Mouse (Mus musculus): ENCODE results near the gene Kcnd2. TPM values are rescaled to one million over a fixed set of nuclear protein-coding genes. Genes with fewer than 3 reads are reported as not detected.
"Not testable (repeated sequence)": the region's sequence is repeated elsewhere in the genome, so short reads cannot be mapped to it uniquely, and the experiment has no call there.

The Kcnd2 gene
- polyA plus RNA-seq, 1 experiment = 91.6 TPM

DNA sequence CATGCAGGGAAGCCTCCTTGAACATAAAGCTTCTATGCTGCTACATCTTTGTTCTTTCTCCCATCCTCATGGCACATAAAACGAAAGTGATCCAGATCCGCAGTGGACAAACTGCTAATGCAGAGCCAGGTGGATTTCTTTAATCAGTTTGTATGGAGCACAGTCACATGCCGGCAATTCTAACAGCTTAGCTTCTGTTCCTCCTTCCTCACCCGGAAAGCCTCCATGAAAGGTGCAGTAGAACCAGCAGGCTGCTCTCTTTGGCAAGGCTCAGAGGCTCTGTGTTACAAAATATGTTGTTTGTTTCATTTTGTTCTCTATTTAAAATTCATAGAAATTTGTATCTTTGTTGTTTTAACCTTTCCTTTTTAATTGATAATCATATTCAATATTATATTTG is 106.9 kb downstream of the Kcnd2 start:
- no peak for TF ChIP-seq CTCF (IDR thresholded peaks at IDR 0.05; ENCODE audit: borderline replicate concordance, insufficient read depth, low read depth, low read length)
- TF ChIP-seq POLR2A (IDR thresholded peaks at IDR 0.05; ENCODE audit: borderline replicate concordance, insufficient read depth, low read length) = no peak
- 10% methylated on average over 4 of the region's 4 CpGs for WGBS
- Histone ChIP-seq H3K27me3 (ENCODE audit: control insufficient read depth, insufficient read depth, low read length) (no peaks in the 10 kb centered on the region), H3K4me1 (ENCODE audit: control insufficient read depth, insufficient read depth, low read length) (peaks cover 14% of the 10 kb centered on the region; the same call in 1 of the 2 replicates), H3K27ac (ENCODE audit: insufficient read depth, low read length) (no peak overlapping the region), H3K4me3 (replicated peaks; ENCODE audit: insufficient read depth, low read depth, low read length) (no peak overlapping the region)
- DNase-seq = peak in 1 of 2 experiments; percentile 33

DNA sequence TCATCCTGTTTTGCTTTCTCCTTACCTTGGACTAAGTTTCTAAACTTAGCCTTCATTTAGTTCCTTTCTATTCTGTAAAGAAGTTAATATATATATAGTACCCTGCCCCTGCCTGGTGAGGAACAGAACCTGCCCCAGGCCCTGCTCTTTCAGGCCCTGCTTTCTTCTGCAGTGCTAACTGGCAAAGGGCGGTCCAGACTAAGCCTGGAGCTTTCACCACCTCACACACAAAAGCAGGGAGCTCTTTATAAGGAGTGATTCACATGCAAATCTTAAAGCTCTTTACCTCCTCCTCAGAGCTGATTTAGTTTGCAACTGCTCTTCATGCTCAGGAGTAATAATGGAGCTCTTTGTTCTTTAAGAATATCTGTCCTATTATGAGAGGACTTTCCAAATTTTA is 109.9 kb downstream of the Kcnd2 start:
- WGBS = 64% methylated on average over 1 of the region's 1 CpGs
- H3K4me1 ChIP-seq (ENCODE audit: control insufficient read depth, insufficient read depth, low read length) = peaks cover 12% of the 10 kb centered on the region; the same call in 1 of the 2 replicates
- no peak for TF ChIP-seq POLR2A (IDR thresholded peaks at IDR 0.05; ENCODE audit: borderline replicate concordance, insufficient read depth, low read length)
- TF ChIP-seq CTCF (IDR thresholded peaks at IDR 0.05; ENCODE audit: borderline replicate concordance, insufficient read depth, low read depth, low read length) = no peak
- no peak overlapping the region for H3K27ac ChIP-seq (ENCODE audit: insufficient read depth, low read length)
- H3K27me3 ChIP-seq (ENCODE audit: control insufficient read depth, insufficient read depth, low read length) = no peaks in the 10 kb centered on the region
- DNase-seq = no peak
- no peak overlapping the region for H3K4me3 ChIP-seq (replicated peaks; ENCODE audit: insufficient read depth, low read depth, low read length)

DNA sequence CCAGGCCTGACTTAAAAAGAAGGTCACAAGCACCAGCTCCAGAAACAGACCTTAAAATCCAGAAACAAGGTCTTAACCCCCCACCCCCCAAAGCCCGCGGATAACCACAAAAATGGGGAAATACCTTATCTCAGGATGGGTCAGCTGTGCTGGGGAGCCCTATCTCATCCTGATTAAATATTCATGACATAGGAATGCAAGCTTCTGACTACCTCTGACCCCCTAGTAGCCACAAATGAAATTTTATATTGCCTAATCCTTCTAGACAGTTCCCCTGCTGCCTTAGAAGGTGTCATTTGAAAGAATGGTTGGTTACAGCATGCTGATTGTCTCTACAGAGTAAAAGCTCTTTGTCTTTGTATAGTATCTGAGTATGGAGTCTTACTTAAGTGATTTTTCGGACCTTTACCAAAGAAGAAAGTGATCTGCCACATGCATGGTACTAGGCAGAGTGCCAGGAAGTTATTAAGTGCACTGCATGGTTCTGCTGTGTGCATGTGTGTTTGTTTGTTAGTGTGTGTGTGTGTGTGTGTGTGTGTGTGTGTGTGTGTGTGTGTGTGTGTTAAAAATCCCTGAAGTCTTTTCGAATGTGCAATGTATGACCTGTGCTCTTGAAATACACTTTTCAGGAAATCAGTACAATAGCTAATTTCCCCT is 111.9 kb downstream of the Kcnd2 start:
- 43% methylated on average over 4 of the region's 4 CpGs for WGBS
- H3K27ac ChIP-seq (ENCODE audit: insufficient read depth, low read length) = no peak overlapping the region
- peaks cover 5% of the 10 kb centered on the region; the same call in 1 of the 2 replicates for H3K4me1 ChIP-seq (ENCODE audit: control insufficient read depth, insufficient read depth, low read length)
- DNase-seq = no peak
- no peaks in the 10 kb centered on the region for H3K27me3 ChIP-seq (ENCODE audit: control insufficient read depth, insufficient read depth, low read length)
- H3K4me3 ChIP-seq (replicated peaks; ENCODE audit: insufficient read depth, low read depth, low read length) = no peak overlapping the region
- no peak for TF ChIP-seq CTCF (IDR thresholded peaks at IDR 0.05; ENCODE audit: borderline replicate concordance, insufficient read depth, low read depth, low read length)
- TF ChIP-seq POLR2A (IDR thresholded peaks at IDR 0.05; ENCODE audit: borderline replicate concordance, insufficient read depth, low read length) = no peak

DNA sequence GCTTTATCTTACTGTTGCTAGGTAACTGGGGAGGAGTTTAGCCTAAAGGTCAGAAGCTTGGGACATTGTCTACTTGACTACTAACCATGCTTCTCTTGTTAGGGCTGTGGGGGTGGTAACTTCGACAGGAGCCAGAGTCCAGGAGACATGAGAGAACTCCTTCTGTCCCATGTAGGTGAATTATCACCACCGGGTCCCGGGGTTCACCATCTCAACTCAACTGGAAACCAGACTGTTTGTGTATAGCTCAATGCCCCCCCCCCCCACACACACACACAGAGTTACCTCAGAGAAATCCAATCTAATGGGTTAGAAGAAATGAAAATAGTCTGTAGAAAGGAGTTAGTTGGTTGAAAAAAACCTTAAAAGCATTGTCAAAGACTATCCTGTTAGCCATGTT is 170.0 kb downstream of the Kcnd2 start:
- H3K27ac ChIP-seq (ENCODE audit: insufficient read depth, low read length); H3K4me3 ChIP-seq (replicated peaks; ENCODE audit: insufficient read depth, low read depth, low read length); H3K27me3 ChIP-seq (ENCODE audit: control insufficient read depth, insufficient read depth, low read length); DNase-seq; H3K4me1 ChIP-seq (ENCODE audit: control insufficient read depth, insufficient read depth, low read length): not testable (repeated sequence)
- 82% methylated on average over 3 of the region's 3 CpGs for WGBS

DNA sequence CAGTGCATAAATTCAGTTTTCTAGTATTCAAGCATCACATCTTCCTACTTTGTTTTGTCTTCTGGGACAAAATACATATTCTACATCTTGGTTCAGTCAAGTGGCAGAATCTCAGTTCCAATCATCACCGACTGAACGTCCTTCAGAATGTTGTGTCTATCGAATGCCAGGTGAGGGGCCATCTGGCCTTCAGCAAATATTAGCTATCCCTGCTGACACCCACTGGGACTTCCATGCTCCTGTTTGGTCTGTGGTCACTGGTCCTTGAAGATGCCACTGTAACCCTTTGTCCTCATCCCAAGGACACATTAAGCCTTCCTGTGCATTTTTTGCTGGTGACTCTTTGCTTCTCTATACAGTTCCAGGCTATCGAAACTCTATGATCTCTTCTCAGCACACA is 176.5 kb downstream of the Kcnd2 start:
- WGBS = 26% methylated on average over 4 of the region's 4 CpGs
- peaks cover 5% of the 10 kb centered on the region; the same call in 1 of the 2 replicates for H3K4me1 ChIP-seq (ENCODE audit: control insufficient read depth, insufficient read depth, low read length)

DNA sequence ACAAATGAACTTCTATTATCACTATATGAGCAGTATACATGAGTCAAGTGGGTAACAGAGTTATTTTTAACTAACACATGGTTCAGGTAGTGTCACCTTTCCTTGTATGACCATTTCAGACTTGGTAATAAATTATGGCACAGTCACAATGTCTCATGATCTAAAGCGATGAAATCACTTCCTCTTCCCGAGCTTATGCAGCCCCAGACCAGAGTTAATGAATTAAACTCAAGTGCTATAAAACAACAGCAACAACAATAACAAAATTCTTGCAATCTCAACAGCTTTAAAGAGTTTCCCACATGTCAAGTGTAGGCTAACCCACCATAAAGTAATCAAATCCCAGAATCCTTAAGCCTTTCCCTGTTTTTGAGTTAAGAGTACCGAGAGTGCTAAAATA is 198.4 kb downstream of the Kcnd2 start:
- no peaks in the 10 kb centered on the region for H3K27me3 ChIP-seq (ENCODE audit: control insufficient read depth, insufficient read depth, low read length)
- no peaks in the 10 kb centered on the region for H3K4me1 ChIP-seq (ENCODE audit: control insufficient read depth, insufficient read depth, low read length)
- H3K4me3 ChIP-seq (replicated peaks; ENCODE audit: insufficient read depth, low read depth, low read length) = no peak overlapping the region
- TF ChIP-seq CTCF (IDR thresholded peaks at IDR 0.05; ENCODE audit: borderline replicate concordance, insufficient read depth, low read depth, low read length) (no peak), POLR2A (IDR thresholded peaks at IDR 0.05; ENCODE audit: borderline replicate concordance, insufficient read depth, low read length) (no peak)
- 91% methylated on average over 3 of the region's 3 CpGs for WGBS
- H3K27ac ChIP-seq (ENCODE audit: insufficient read depth, low read length) = no peak overlapping the region
- DNase-seq = no peak

More for the DNA sequence above, 176.5 kb downstream of the Kcnd2 start:
- Histone ChIP-seq H3K27me3 (ENCODE audit: control insufficient read depth, insufficient read depth, low read length) (no peaks in the 10 kb centered on the region), H3K27ac (ENCODE audit: insufficient read depth, low read length) (no peak overlapping the region), H3K4me3 (replicated peaks; ENCODE audit: insufficient read depth, low read depth, low read length) (no peak overlapping the region)
- peak; percentile 42 to 68 for DNase-seq
- no peak for TF ChIP-seq POLR2A (IDR thresholded peaks at IDR 0.05; ENCODE audit: borderline replicate concordance, insufficient read depth, low read length)
- TF ChIP-seq CTCF (IDR thresholded peaks at IDR 0.05; ENCODE audit: borderline replicate concordance, insufficient read depth, low read depth, low read length) = no peak

DNA sequence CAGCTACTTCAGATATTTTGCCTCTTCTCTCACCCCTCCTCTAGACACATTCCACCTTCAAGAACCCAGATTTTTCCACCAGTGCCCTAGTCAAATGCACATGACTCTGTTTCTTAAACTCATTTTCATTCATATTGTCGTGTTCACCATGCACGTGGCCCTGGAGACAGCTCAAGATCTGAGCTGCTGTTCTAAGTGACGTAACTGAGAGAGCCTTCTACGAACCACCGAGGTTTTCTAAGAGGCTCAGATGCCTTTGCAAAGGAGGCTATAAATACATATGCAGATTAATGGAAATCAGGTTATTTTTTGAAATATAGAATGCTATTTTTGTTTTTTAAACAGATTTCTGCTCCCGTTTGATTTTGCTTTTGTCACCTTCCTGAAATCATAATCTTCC is 202.9 kb downstream of the Kcnd2 start:
- TF ChIP-seq CTCF (IDR thresholded peaks at IDR 0.05; ENCODE audit: borderline replicate concordance, insufficient read depth, low read depth, low read length) = no peak
- WGBS = 62% methylated on average over 6 of the region's 6 CpGs
- Histone ChIP-seq H3K4me1 (ENCODE audit: control insufficient read depth, insufficient read depth, low read length) (no peaks in the 10 kb centered on the region), H3K4me3 (replicated peaks; ENCODE audit: insufficient read depth, low read depth, low read length) (no peak overlapping the region), H3K27me3 (ENCODE audit: control insufficient read depth, insufficient read depth, low read length) (no peaks in the 10 kb centered on the region), H3K27ac (ENCODE audit: insufficient read depth, low read length) (no peak overlapping the region)
- no peak for DNase-seq

DNA sequence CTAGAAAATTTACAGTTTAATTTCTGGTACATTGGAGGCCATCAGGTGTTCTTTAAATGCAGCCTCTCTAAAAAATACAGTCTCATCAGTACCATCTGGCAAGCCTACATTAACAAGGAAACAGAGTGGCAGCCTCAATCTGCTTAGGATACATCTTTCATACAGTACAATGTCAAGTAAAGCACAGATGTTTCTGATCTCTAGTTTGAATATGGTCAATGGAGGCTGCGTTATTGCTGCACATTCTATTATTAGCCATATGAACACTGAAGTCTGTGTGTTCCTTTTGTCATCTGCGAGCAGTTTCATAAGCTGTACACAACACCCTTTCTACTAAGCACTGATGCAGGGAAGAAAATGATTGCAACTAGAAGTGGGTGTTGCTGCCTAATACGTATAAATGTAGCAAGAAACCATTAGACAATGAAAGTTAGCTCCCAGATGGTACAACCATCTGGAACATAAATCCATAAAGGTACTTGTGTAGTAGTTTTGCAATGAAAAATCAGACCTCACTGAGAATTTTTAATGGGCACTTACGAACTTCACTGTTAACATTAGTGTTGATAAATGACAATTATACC is 209.0 kb downstream of the Kcnd2 start:
- Histone ChIP-seq H3K4me3 (replicated peaks; ENCODE audit: insufficient read depth, low read depth, low read length) (no peak overlapping the region), H3K4me1 (ENCODE audit: control insufficient read depth, insufficient read depth, low read length) (peaks cover 3% of the 10 kb centered on the region; the same call in 1 of the 2 replicates), H3K27me3 (ENCODE audit: control insufficient read depth, insufficient read depth, low read length) (no peaks in the 10 kb centered on the region), H3K27ac (ENCODE audit: insufficient read depth, low read length) (no peak overlapping the region)
- peak in 1 of 2 experiments; percentile 30 for DNase-seq
- 48% methylated on average over 4 of the region's 4 CpGs for WGBS
- no peak for TF ChIP-seq POLR2A (IDR thresholded peaks at IDR 0.05; ENCODE audit: borderline replicate concordance, insufficient read depth, low read length)
- no peak for TF ChIP-seq CTCF (IDR thresholded peaks at IDR 0.05; ENCODE audit: borderline replicate concordance, insufficient read depth, low read depth, low read length)

Measured in cerebellum, adult 2 months (tissue).